Mouse (Mus musculus): Measurements from ENCODE around the gene Slc4a4.
"Not testable (repeated sequence)": the region's sequence is repeated elsewhere in the genome, so short reads cannot be mapped to it uniquely, and the experiment has no call there.

Gene Slc4a4

GRCm38 (mm10) chr5:88960342-88961105 lies 73.9 kb downstream of the Slc4a4 start:
- DNase-seq (ENCODE audit: low spot score) = no peak

- no peak for DNase-seq (ENCODE audit: low spot score)
Measured at GRCm38 (mm10) chr5:88961351-88961761, 74.7 kb downstream of the Slc4a4 start.

- no peak for DNase-seq (ENCODE audit: low spot score)
Measured at GRCm38 (mm10) chr5:88964685-88965290, 78.2 kb downstream of the Slc4a4 start.

- DNase-seq (ENCODE audit: low spot score) = no peak
Measured at GRCm38 (mm10) chr5:88966507-88966906, 79.9 kb downstream of the Slc4a4 start.

- peak; percentile 44 for DNase-seq (ENCODE audit: low spot score)
Measured at GRCm38 (mm10) chr5:88968923-88969639, 82.5 kb downstream of the Slc4a4 start.

- no peak for DNase-seq (ENCODE audit: low spot score)
Measured at GRCm38 (mm10) chr5:88971554-88971953, 84.9 kb downstream of the Slc4a4 start.

GRCm38 (mm10) chr5:88972277-88972676 lies 85.7 kb downstream of the Slc4a4 start:
- DNase-seq (ENCODE audit: low spot score) = no peak

GRCm38 (mm10) chr5:88973130-88973529 lies 86.5 kb downstream of the Slc4a4 start:
- DNase-seq (ENCODE audit: low spot score) = no peak

- peak; percentile 23 for DNase-seq (ENCODE audit: low spot score)
Measured at GRCm38 (mm10) chr5:88975694-88976093, 89.1 kb downstream of the Slc4a4 start.

GRCm38 (mm10) chr5:88976428-88976827 lies 89.8 kb downstream of the Slc4a4 start:
- no peak for DNase-seq (ENCODE audit: low spot score)

GRCm38 (mm10) chr5:88980740-88981139 lies 94.1 kb downstream of the Slc4a4 start:
- DNase-seq (ENCODE audit: low spot score) = no peak

- no peak for DNase-seq (ENCODE audit: low spot score)
Measured at GRCm38 (mm10) chr5:88981243-88982014, 94.8 kb downstream of the Slc4a4 start.

- no peak for DNase-seq (ENCODE audit: low spot score)
Measured at GRCm38 (mm10) chr5:88982040-88982736, 95.6 kb downstream of the Slc4a4 start.

- DNase-seq (ENCODE audit: low spot score) = no peak
Measured at GRCm38 (mm10) chr5:88983170-88983569, 96.6 kb downstream of the Slc4a4 start.

- DNase-seq (ENCODE audit: low spot score) = no peak
Measured at GRCm38 (mm10) chr5:88983652-88984051, 97.0 kb downstream of the Slc4a4 start.

- DNase-seq (ENCODE audit: low spot score) = no peak
Measured at GRCm38 (mm10) chr5:88989018-88989417, 102.4 kb downstream of the Slc4a4 start.

GRCm38 (mm10) chr5:88990196-88990747 lies 103.7 kb downstream of the Slc4a4 start:
- no peak for DNase-seq (ENCODE audit: low spot score)

GRCm38 (mm10) chr5:88991309-88991708 lies 104.7 kb downstream of the Slc4a4 start:
- DNase-seq (ENCODE audit: low spot score) = not testable (repeated sequence)

GRCm38 (mm10) chr5:88994533-88994932 lies 107.9 kb downstream of the Slc4a4 start:
- no peak for DNase-seq (ENCODE audit: low spot score)

- no peak for DNase-seq (ENCODE audit: low spot score)
Measured at GRCm38 (mm10) chr5:88996246-88996645, 109.6 kb downstream of the Slc4a4 start.

GRCm38 (mm10) chr5:88997277-88997676 lies 110.7 kb downstream of the Slc4a4 start:
- DNase-seq (ENCODE audit: low spot score) = no peak
